Comparison of ENCODE assay signal across 25 mouse cellular contexts in genomic region chr8:87286059-87286458, GRCm38 (mm10).
A peak's percentile ranks its signal among the peaks of the same experiment; 100 is the strongest.
DNase-seq lines count a peak whose midpoint lies in the region; ATAC-seq lines count a peak whose summit lies in the region.
"Had no signal": no experiment of that assay in that cellular context is flagged by ENCODE, and none has a peak within 500 bp of the region (broad histone marks: within the 10 kb centered on the region; RNA-seq: fewer than 3 reads in every experiment).

No protein-coding gene starts in this region.

- no peak overlapping the region for H3K9ac ChIP-seq in forebrain, embryonic 14.5 days (ENCODE audit: low read length)
- H3K9ac ChIP-seq in forebrain, embryonic 12.5 days, result no peak overlapping the region
- H3K9ac ChIP-seq in neural tube, embryonic 13.5 days, result no peak overlapping the region
- H3K9ac ChIP-seq: embryonic facial prominence, embryonic 13.5 days; forebrain, embryonic 13.5 days; heart, embryonic 15.5 days; liver, embryonic 14.5 days; lung, embryonic 15.5 days; midbrain, embryonic 15.5 days had no signal

- no peaks in the 10 kb centered on the region for H3K27me3 ChIP-seq in forebrain, embryonic 14.5 days (replicated peaks; ENCODE audit: control insufficient read depth, insufficient read depth, low read length)
- no peaks in the 10 kb centered on the region for H3K27me3 ChIP-seq in forebrain, embryonic 12.5 days
- H3K27me3 ChIP-seq in neural tube, embryonic 13.5 days, result no peaks in the 10 kb centered on the region
- H3K27me3 ChIP-seq: embryonic facial prominence, embryonic 13.5 days; forebrain, embryonic 13.5 days; heart, embryonic 15.5 days; lung, embryonic 15.5 days; midbrain, embryonic 15.5 days had no signal

- H3K9me3 ChIP-seq in forebrain, embryonic 14.5 days (replicated peaks; ENCODE audit: control insufficient read depth, low read length), result no peaks in the 10 kb centered on the region
- H3K9me3 ChIP-seq in forebrain, embryonic 12.5 days, result no peaks in the 10 kb centered on the region
- no peaks in the 10 kb centered on the region for H3K9me3 ChIP-seq in neural tube, embryonic 13.5 days
- H3K9me3 ChIP-seq: embryonic facial prominence, embryonic 13.5 days; forebrain, embryonic 13.5 days; heart, embryonic 15.5 days; lung, embryonic 15.5 days; midbrain, embryonic 15.5 days had no signal

- no peaks in the 10 kb centered on the region for H3K36me3 ChIP-seq in forebrain, embryonic 14.5 days (ENCODE audit: control insufficient read depth, insufficient read depth, low read length)
- H3K36me3 ChIP-seq in forebrain, embryonic 12.5 days (replicated peaks), result no peaks in the 10 kb centered on the region
- no peaks in the 10 kb centered on the region for H3K36me3 ChIP-seq in neural tube, embryonic 13.5 days
- H3K36me3 ChIP-seq: embryonic facial prominence, embryonic 13.5 days; heart, embryonic 15.5 days; lung, embryonic 15.5 days; midbrain, embryonic 15.5 days had no signal

- no peak overlapping the region for H3K27ac ChIP-seq in forebrain, embryonic 14.5 days (ENCODE audit: low read depth, low read length)
- no peak overlapping the region for H3K27ac ChIP-seq in forebrain, embryonic 12.5 days
- 0 out of 2 replicates have a peak overlapping the region, but pooled peaks have one; percentile 11 for H3K27ac ChIP-seq in neural tube, embryonic 13.5 days (replicated peaks)
- H3K27ac ChIP-seq: embryonic facial prominence, embryonic 13.5 days; forebrain, embryonic 13.5 days; gastrocnemius, adult 2 months; heart, embryonic 15.5 days; hindbrain, postnatal 0 days; layer of hippocampus, adult 2 months; liver, embryonic 14.5 days; lung, embryonic 15.5 days; midbrain, embryonic 15.5 days; stomach, postnatal 0 days had no signal

- peaks cover 2% of the 10 kb centered on the region; the same call in 1 of the 2 replicates for H3K4me1 ChIP-seq in forebrain, embryonic 14.5 days (ENCODE audit: control insufficient read depth, insufficient read depth, low read length)
- H3K4me1 ChIP-seq in forebrain, embryonic 12.5 days, result no peaks in the 10 kb centered on the region
- H3K4me1 ChIP-seq in neural tube, embryonic 13.5 days (replicated peaks), result peaks cover 19% of the 10 kb centered on the region
- H3K4me1 ChIP-seq: embryonic facial prominence, embryonic 13.5 days; forebrain, embryonic 13.5 days; heart, embryonic 15.5 days; lung, embryonic 15.5 days; midbrain, embryonic 15.5 days had no signal

- H3K4me3 ChIP-seq in forebrain, embryonic 14.5 days (ENCODE audit: low read depth, low read length), result no peak overlapping the region
- H3K4me3 ChIP-seq in forebrain, embryonic 12.5 days (replicated peaks), result no peak overlapping the region
- no peak overlapping the region for H3K4me3 ChIP-seq in neural tube, embryonic 13.5 days
- H3K4me3 ChIP-seq: embryonic facial prominence, embryonic 13.5 days; erythroblast, embryonic 14.5 days; forebrain, embryonic 13.5 days; gastrocnemius, adult 2 months; heart, embryonic 15.5 days; layer of hippocampus, adult 2 months; lung, embryonic 15.5 days; midbrain, embryonic 15.5 days; myocyte had no signal

- WGBS in forebrain, embryonic 14.5 days, result 73% methylated on average over 8 of the region's 8 CpGs
- 83% methylated on average over 8 of the region's 8 CpGs for WGBS in forebrain, embryonic 12.5 days
- WGBS in neural tube, embryonic 13.5 days, result 68% methylated on average over 8 of the region's 8 CpGs

- no peak for ATAC-seq in forebrain, embryonic 14.5 days
- no peak for ATAC-seq in forebrain, embryonic 12.5 days (ENCODE audit: low FRiP score)
- 0 out of 2 replicates have a peak, but pooled peaks have one; percentile 50 for ATAC-seq in neural tube, embryonic 13.5 days (ENCODE audit: low read depth)
- ATAC-seq in activated CD4-positive, CD25-positive, alpha-beta regulatory T cell, adult 4 months, result no peak
- ATAC-seq: forebrain, embryonic 13.5 days; hindbrain, postnatal 0 days; intestine, embryonic 16.5 days; midbrain, embryonic 15.5 days had no signal

- peak; percentile 24 for DNase-seq in forebrain, embryonic 14.5 days (ENCODE audit: low spot score)
- DNase-seq in neural tube, embryonic 10.5 days (ENCODE audit: extremely low spot score, low spot score), result no peak
- peak; percentile 80 to 85 for DNase-seq in cerebellum, postnatal 10 days
- no peak for DNase-seq in layer of hippocampus, postnatal 14 days (ENCODE audit: low spot score in 2 of 2)
- DNase-seq in embryo, embryonic 9.5 days (ENCODE audit: extremely low spot score), result no peak
- DNase-seq: gastrocnemius, adult 2 months; heart, postnatal 36 days; kidney, postnatal 25 days; layer of hippocampus, postnatal 36 days; lung, postnatal 36 days had no signal

- H3K4me2 ChIP-seq in forebrain, embryonic 14.5 days (ENCODE audit: low read length), result no peak overlapping the region
- no peak overlapping the region for H3K4me2 ChIP-seq in forebrain, embryonic 12.5 days
- no peak overlapping the region for H3K4me2 ChIP-seq in neural tube, embryonic 13.5 days
- H3K4me2 ChIP-seq: embryonic facial prominence, embryonic 13.5 days; forebrain, embryonic 13.5 days; heart, embryonic 15.5 days; lung, embryonic 15.5 days; midbrain, embryonic 15.5 days had no signal

Comparison
In these comparisons a context has a peak if more than half of its experiments do, and no peak if none do; other contexts are left out.
1. DNase-seq: peak in forebrain, embryonic 14.5 days (single experiment) and cerebellum, postnatal 10 days (2 of 2); none in neural tube, embryonic 10.5 days (single experiment), layer of hippocampus, postnatal 14 days (0 of 2) and embryo, embryonic 9.5 days (single experiment).